Mouse (Mus musculus): Measurements from ENCODE around the gene Hdgfl3.

The Hdgfl3 gene

GRCm38 (mm10) chr7:81899361-81899760 lies 34.9 kb downstream of the Hdgfl3 start:
- DNase-seq (ENCODE audit: low spot score) = no peak

GRCm38 (mm10) chr7:81885128-81885527 lies 49.1 kb downstream of the Hdgfl3 start:
- no peak for DNase-seq (ENCODE audit: low spot score)

GRCm38 (mm10) chr7:81881600-81881999 lies 52.7 kb downstream of the Hdgfl3 start:
- DNase-seq (ENCODE audit: low spot score) = peak; percentile 84

DNA sequence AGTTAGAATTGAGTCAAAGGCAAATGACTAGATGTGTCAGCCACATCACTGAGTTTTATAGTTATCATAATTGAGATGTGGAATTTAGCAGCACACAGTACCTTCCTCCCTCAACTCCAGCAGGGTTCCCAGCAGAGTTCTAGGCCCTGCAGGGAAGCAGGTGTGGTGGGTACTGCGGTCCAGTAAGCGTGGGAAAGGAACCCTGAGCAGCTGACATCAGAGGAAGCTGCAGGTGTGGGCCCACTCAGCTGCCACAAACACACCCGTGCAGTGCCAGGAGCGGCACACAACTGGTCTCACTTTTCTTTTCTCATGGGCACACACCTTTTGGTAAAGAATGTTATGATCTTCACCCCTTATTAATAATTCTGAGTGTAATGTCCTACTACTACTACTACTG lies 53.5 kb downstream of the Hdgfl3 start:
- DNase-seq (ENCODE audit: low spot score) = no peak

GRCm38 (mm10) chr7:81880286-81880685 lies 54.0 kb downstream of the Hdgfl3 start:
- DNase-seq (ENCODE audit: low spot score) = no peak

- no peak for DNase-seq (ENCODE audit: low spot score)
Measured at GRCm38 (mm10) chr7:81875372-81875771, 58.9 kb downstream of the Hdgfl3 start.

DNA sequence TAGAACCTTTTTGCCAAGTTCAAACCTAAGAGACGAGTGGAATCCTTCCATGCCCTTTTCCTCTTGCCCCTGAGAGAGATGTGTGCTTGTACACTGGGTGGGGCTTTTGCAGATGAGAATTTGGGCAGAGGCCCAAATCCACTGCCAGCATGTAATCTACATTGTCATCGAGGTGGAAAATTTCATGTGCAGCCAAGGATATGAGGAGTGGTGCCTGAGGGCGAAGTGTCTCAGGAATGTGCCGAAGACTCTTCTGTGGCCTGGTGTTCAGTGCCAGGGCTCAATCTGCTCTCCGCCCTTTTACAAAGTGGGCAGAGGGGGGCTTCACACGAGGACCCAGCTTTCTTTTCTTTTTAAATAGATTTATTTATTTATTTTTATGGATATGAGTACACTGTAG lies 59.6 kb downstream of the Hdgfl3 start:
- no peak for DNase-seq (ENCODE audit: low spot score)

GRCm38 (mm10) chr7:81873807-81874206 lies 60.5 kb downstream of the Hdgfl3 start:
- DNase-seq (ENCODE audit: low spot score) = no peak

DNA sequence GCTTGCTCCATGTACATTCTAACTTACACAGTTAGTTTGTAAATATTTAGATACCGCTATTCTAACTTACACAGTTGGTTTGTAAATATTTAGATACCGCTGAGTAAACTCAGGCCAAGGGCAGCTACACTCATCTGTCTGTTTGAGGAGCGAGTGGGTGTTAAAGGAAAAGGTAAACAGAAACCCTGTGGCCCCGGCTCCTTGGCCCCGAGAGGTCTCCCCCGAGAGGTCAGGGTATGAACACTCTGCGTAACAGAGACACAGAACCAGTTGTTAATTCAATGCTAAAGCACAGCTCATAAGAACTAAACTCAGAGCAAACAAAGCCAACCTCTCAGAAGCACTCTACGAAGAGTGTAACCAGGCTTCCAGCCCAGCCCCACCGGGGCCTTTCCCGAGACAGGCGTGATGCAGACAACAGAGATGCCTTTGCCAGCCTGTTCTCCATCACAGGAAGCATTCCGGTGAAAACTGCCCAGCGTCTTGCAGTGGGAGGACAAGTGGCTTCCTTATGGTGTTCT lies 61.7 kb downstream of the Hdgfl3 start:
- DNase-seq (ENCODE audit: low spot score) = no peak

- peak; percentile 52 for DNase-seq (ENCODE audit: low spot score)
Measured at GRCm38 (mm10) chr7:81868158-81868557, 66.1 kb downstream of the Hdgfl3 start.

DNA sequence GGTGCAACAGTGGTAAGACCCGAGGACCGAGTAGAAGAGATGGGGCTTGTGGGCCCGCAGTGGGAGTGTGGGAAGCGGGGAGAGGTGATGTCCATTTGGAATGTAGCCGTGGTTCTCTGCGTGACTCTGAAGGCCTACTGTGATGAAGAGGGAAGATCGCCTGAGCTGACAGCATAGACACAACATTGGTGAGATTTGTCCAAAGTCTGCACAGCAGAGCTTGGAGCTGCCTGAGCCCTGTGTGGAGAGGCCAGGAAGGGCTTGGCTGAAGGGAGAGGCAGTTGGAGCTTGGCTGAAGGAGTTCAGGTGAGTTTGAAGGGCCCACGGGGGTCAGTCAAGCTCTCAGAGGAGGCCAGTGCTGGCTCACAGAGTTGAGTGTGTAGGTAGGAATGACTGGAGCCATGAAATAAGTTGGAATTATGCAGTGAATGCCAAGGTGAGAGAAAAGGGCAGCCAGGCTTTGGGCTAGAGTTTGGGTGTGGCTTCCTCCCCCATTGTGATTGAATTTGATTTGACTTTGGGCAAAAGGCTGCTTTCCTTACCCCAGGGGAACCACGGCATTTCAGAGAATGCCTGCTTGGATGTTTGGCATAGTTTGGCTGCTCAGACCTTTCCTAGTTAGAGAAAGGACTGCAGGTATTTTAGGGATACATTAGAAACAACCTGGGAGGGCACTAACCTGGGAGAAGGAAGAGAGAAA lies 66.9 kb downstream of the Hdgfl3 start:
- no peak for DNase-seq (ENCODE audit: low spot score)

DNA sequence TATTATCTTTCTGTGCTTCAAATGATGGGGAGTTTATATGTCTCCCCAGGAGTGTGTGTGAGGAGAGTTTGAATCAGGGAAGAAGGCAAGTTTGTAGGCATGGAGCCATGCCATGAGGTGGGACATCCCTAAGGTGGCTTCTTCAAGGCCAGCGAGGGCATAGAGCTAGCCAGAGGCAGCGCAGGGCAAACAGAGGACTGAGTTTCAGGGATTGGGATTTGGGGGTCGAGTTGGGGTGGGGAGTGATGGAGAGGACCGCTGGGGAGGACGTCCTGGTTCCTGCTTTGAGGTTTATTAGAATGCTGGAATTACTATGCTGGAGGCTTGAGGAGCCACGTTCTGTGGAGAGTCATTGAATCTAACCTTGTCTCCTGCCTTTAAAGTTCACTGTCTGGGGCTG lies 68.3 kb downstream of the Hdgfl3 start:
- DNase-seq (ENCODE audit: low spot score) = no peak

DNA sequence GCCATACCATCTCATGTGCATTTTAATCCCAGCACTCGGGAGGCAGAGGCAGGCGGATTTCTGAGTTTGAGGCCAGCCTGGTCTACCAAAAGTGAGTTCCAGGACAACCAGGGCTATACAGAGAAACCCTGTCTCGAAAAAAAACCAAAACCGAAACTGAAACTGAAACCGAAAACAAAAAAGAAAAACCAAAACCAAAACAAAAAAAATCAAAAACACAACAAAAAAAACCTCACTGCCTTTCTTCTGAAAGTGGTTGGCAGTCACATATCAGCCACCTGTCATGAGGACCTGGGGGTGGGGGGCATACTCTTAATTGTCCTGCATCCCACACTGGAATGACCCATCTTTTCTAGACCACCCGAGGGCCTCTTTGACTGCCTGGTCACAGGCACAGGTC lies 69.7 kb downstream of the Hdgfl3 start:
- DNase-seq (ENCODE audit: low spot score) = no peak

GRCm38 (mm10) chr7:81862587-81863583 lies 71.4 kb downstream of the Hdgfl3 start:
- DNase-seq (ENCODE audit: low spot score) = no peak

DNA sequence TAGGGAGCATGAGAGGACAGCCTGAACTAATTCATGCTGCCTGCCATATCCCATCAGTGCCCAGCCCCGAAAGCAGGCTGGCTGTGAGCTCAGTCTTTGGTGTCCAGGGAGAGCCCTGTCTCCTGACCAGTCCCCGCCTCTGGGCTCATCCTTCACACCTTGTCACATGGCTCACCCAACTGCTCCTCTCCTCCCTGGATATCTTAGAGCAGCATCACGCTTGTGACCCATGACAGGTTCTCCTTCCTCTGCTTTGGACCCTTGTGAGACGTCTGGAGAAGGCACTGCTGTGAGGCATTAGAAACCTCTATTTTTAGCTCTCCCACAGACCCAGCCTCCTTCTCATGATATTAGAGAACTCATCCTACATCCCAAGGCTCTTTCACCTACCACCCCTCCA lies 72.4 kb downstream of the Hdgfl3 start:
- no peak for DNase-seq (ENCODE audit: low spot score)

DNA sequence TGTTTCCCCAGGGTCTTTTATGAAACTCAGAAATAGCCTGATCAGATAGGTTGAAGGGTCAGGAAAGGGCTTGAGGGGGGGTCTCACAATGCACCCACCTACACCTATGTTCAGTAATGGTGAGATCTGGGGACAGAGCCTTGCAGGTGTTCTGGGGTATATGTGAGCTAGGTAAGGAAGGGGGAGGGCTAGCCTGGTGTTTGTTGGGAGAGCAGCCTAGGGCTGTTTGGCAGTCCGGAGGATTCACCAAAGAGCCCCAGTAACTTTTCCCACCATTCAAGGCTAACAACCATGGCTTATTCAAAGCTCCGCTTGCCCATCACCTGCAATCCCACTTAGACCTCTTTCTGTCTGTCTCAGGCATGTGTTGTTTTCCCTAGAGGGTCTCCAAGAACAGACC lies 72.8 kb downstream of the Hdgfl3 start:
- DNase-seq (ENCODE audit: low spot score) = no peak

DNA sequence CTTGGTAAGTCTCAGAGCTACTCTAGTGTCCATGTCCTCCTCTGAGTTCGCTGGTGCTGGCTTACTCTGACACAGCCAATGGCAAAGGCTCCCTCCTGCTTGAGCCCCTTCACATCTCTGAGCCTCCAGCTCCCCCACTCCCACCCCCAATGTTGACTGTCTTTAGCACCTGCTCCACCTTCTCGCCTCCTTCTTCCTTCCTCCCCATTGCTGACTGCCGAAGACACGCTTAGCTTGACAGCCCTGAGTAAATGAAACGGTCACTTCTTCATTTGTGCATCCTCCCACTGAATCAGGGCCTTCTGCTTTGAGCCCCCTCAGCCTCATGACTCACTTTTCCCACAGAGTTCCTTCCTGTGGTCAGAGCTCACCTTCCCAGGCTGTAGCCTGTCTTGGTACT lies 73.3 kb downstream of the Hdgfl3 start:
- DNase-seq (ENCODE audit: low spot score) = no peak

- no peak for DNase-seq (ENCODE audit: low spot score)
Measured at GRCm38 (mm10) chr7:81860071-81860470, 74.2 kb downstream of the Hdgfl3 start.

DNA sequence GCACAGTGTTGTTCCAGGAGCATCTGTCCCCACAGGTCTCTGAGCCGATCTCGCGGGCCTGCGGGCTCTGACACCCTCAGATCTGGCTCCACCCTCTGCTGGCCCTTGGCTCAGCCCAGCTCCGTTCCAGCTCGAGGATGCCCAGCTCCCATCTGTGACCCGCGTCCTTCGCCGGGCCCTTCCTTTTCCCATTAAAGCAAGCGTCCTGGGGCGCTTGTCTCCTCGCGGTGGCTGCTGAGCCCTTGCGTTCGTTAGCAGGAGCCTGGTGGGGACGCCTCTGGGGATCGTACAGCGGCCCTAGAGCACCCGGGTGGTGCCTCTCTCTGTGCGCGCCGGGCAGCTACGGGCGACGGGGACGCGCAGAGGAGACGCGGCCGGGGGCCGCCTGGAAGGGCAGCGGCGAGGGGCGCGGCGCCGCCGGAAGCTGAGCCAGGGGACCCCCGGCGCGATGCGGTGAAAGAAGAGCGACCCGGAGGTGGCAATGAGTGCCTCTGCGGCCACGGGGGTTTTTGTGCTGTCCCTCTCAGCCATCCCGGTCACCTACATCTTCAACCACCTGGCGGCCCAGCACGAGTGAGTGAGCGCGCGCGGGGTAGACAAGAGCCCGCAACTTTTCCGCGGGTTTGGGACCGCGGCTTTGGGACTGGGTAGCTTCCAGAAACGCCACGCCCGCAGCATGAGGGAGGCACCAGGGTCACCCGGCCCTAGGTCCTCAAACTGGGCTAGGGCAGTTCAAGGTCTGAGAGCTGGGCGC lies 75.1 kb downstream of the Hdgfl3 start, which contains the start of gene Tm6sf1:
Tm6sf1 (plus strand) TSS at position 34 of the 754 bp plus-strand sequence.
- DNase-seq (ENCODE audit: low spot score) = no peak

DNA sequence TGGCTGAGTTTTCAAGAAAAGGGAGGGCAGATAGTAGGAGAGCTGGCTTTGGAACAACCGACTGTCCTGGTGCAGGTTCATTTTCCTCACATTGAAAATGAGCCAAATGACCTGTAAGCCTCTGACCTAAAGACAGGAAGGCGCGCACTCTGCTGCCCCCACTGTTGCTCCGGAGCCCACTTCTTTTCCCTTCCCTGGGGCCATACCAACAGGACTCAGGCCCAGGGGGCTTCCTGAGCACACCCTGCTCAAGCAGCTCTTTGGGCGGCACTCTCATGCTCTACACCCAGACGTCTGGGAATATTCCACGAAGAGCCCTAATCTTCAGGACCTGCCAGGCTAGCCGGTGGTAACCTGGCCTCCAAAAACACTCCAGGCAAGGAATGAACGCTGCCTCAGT lies 76.0 kb downstream of the Hdgfl3 start:
- DNase-seq (ENCODE audit: low spot score) = no peak

- no peak for DNase-seq (ENCODE audit: low spot score)
Measured at GRCm38 (mm10) chr7:81856221-81856620, 78.1 kb downstream of the Hdgfl3 start.

- DNase-seq (ENCODE audit: low spot score) = no peak
Measured at GRCm38 (mm10) chr7:81855694-81856093, 78.6 kb downstream of the Hdgfl3 start, which contains the start of gene Gm10160. Gene Gm10160 (minus strand): TSS chr7:81855794.
